Mouse (Mus musculus): ENCODE data around the gene Rap1gap2. TPM values are rescaled to one million over a fixed set of nuclear protein-coding genes. Genes with fewer than 3 reads are reported as not detected.

Gene Rap1gap2
- polyA plus RNA-seq, 1 experiment from 2014 or later = 0.35 TPM

GRCm38 (mm10) chr11:74478877-74479276, 131.8 kb downstream of the Rap1gap2 start:
- Histone ChIP-seq H3K4me1 (ENCODE audit: control insufficient read depth, insufficient read depth, low read length) (no peaks in the 10 kb centered on the region), H3K27me3 (ENCODE audit: control insufficient read depth, insufficient read depth, low read length) (no peaks in the 10 kb centered on the region), H3K27ac (replicated peaks; ENCODE audit: low read depth, low read length) (no peak overlapping the region), H3K4me3 (ENCODE audit: low read depth, low read length) (no peak overlapping the region), H3K9me3 (ENCODE audit: control insufficient read depth, low read length) (no peaks in the 10 kb centered on the region), H3K36me3 (ENCODE audit: control insufficient read depth, insufficient read depth, low read length) (no peaks in the 10 kb centered on the region), H3K9ac (ENCODE audit: low read length) (no peak overlapping the region), H3K4me2 (ENCODE audit: low read depth, severe bottlenecking) (no peak overlapping the region)
- ATAC-seq (ENCODE audit: insufficient number of reproducible peaks, low FRiP score, low TSS enrichment, low read depth) = no peak
- 88% methylated on average over 2 of the region's 2 CpGs for WGBS
- DNase-seq (ENCODE audit: low spot score) = no peak

GRCm38 (mm10) chr11:74472671-74473070, 138.0 kb downstream of the Rap1gap2 start:
- 86% methylated on average over 10 of the region's 10 CpGs for WGBS
- no peak overlapping the region for H3K27ac ChIP-seq (replicated peaks; ENCODE audit: low read depth, low read length)
- no peaks in the 10 kb centered on the region for H3K27me3 ChIP-seq (ENCODE audit: control insufficient read depth, insufficient read depth, low read length)
- H3K4me1 ChIP-seq (ENCODE audit: control insufficient read depth, insufficient read depth, low read length) = no peaks in the 10 kb centered on the region
- H3K9ac ChIP-seq (ENCODE audit: low read length) = no peak overlapping the region
- H3K4me2 ChIP-seq (ENCODE audit: low read depth, severe bottlenecking) = no peak overlapping the region
- ATAC-seq (ENCODE audit: insufficient number of reproducible peaks, low FRiP score, low TSS enrichment, low read depth) (no peak), DNase-seq (ENCODE audit: low spot score) (no peak)
- H3K36me3 ChIP-seq (ENCODE audit: control insufficient read depth, insufficient read depth, low read length) = no peaks in the 10 kb centered on the region
- H3K9me3 ChIP-seq (ENCODE audit: control insufficient read depth, low read length) = no peaks in the 10 kb centered on the region
- H3K4me3 ChIP-seq (ENCODE audit: low read depth, low read length) = no peak overlapping the region

GRCm38 (mm10) chr11:74468195-74468594, 142.5 kb downstream of the Rap1gap2 start:
- DNase-seq (ENCODE audit: low spot score) = no peak

GRCm38 (mm10) chr11:74465712-74466111, 145.0 kb downstream of the Rap1gap2 start:
- Histone ChIP-seq H3K36me3 (ENCODE audit: control insufficient read depth, insufficient read depth, low read length) (no peaks in the 10 kb centered on the region), H3K4me1 (ENCODE audit: control insufficient read depth, insufficient read depth, low read length) (no peaks in the 10 kb centered on the region), H3K4me3 (ENCODE audit: low read depth, low read length) (no peak overlapping the region), H3K27ac (replicated peaks; ENCODE audit: low read depth, low read length) (no peak overlapping the region), H3K9ac (ENCODE audit: low read length) (no peak overlapping the region), H3K4me2 (ENCODE audit: low read depth, severe bottlenecking) (no peak overlapping the region), H3K27me3 (ENCODE audit: control insufficient read depth, insufficient read depth, low read length) (no peaks in the 10 kb centered on the region), H3K9me3 (ENCODE audit: control insufficient read depth, low read length) (no peaks in the 10 kb centered on the region)
- no peak for ATAC-seq (ENCODE audit: insufficient number of reproducible peaks, low FRiP score, low TSS enrichment, low read depth)
- WGBS = 43% methylated on average over 7 of the region's 7 CpGs
- no peak for DNase-seq (ENCODE audit: low spot score)

More at GRCm38 (mm10) chr11:74468195-74468594, 142.5 kb downstream of the Rap1gap2 start:
- H3K27ac ChIP-seq (replicated peaks; ENCODE audit: low read depth, low read length) = no peak overlapping the region
- ATAC-seq (ENCODE audit: insufficient number of reproducible peaks, low FRiP score, low TSS enrichment, low read depth) = no peak
- H3K36me3 ChIP-seq (ENCODE audit: control insufficient read depth, insufficient read depth, low read length) = no peaks in the 10 kb centered on the region
- WGBS = 40% methylated on average over 6 of the region's 6 CpGs
- no peaks in the 10 kb centered on the region for H3K9me3 ChIP-seq (ENCODE audit: control insufficient read depth, low read length)
- no peak overlapping the region for H3K9ac ChIP-seq (ENCODE audit: low read length)
- no peaks in the 10 kb centered on the region for H3K4me1 ChIP-seq (ENCODE audit: control insufficient read depth, insufficient read depth, low read length)
- no peaks in the 10 kb centered on the region for H3K27me3 ChIP-seq (ENCODE audit: control insufficient read depth, insufficient read depth, low read length)
- H3K4me2 ChIP-seq (ENCODE audit: low read depth, severe bottlenecking) = no peak overlapping the region
- no peak overlapping the region for H3K4me3 ChIP-seq (ENCODE audit: low read depth, low read length)

GRCm38 (mm10) chr11:74464181-74464977, 146.3 kb downstream of the Rap1gap2 start:
- no peaks in the 10 kb centered on the region for H3K27me3 ChIP-seq (ENCODE audit: control insufficient read depth, insufficient read depth, low read length)
- no peak overlapping the region for H3K9ac ChIP-seq (ENCODE audit: low read length)
- no peaks in the 10 kb centered on the region for H3K36me3 ChIP-seq (ENCODE audit: control insufficient read depth, insufficient read depth, low read length)
- H3K4me3 ChIP-seq (ENCODE audit: low read depth, low read length) = no peak overlapping the region
- H3K27ac ChIP-seq (replicated peaks; ENCODE audit: low read depth, low read length) = no peak overlapping the region
- no peak overlapping the region for H3K4me2 ChIP-seq (ENCODE audit: low read depth, severe bottlenecking)
- no peaks in the 10 kb centered on the region for H3K4me1 ChIP-seq (ENCODE audit: control insufficient read depth, insufficient read depth, low read length)
- H3K9me3 ChIP-seq (ENCODE audit: control insufficient read depth, low read length) = no peaks in the 10 kb centered on the region
- DNase-seq (ENCODE audit: low spot score) (no peak), ATAC-seq (ENCODE audit: insufficient number of reproducible peaks, low FRiP score, low TSS enrichment, low read depth) (no peak)
- WGBS = 71% methylated on average over 10 of the region's 10 CpGs

- no peaks in the 10 kb centered on the region for H3K27me3 ChIP-seq (ENCODE audit: control insufficient read depth, insufficient read depth, low read length)
- WGBS = 39% methylated on average over 2 of the region's 2 CpGs
- H3K9ac ChIP-seq (ENCODE audit: low read length) = no peak overlapping the region
- no peaks in the 10 kb centered on the region for H3K9me3 ChIP-seq (ENCODE audit: control insufficient read depth, low read length)
- no peak for DNase-seq (ENCODE audit: low spot score)
- no peak overlapping the region for H3K4me2 ChIP-seq (ENCODE audit: low read depth, severe bottlenecking)
- no peak for ATAC-seq (ENCODE audit: insufficient number of reproducible peaks, low FRiP score, low TSS enrichment, low read depth)
- no peak overlapping the region for H3K4me3 ChIP-seq (ENCODE audit: low read depth, low read length)
- no peaks in the 10 kb centered on the region for H3K36me3 ChIP-seq (ENCODE audit: control insufficient read depth, insufficient read depth, low read length)
- H3K4me1 ChIP-seq (ENCODE audit: control insufficient read depth, insufficient read depth, low read length) = no peaks in the 10 kb centered on the region
- H3K27ac ChIP-seq (replicated peaks; ENCODE audit: low read depth, low read length) = no peak overlapping the region
Measured at GRCm38 (mm10) chr11:74462651-74463050, 148.1 kb downstream of the Rap1gap2 start.

GRCm38 (mm10) chr11:74459651-74460050, 151.1 kb downstream of the Rap1gap2 start:
- Histone ChIP-seq H3K9ac (ENCODE audit: low read length) (no peak overlapping the region), H3K27ac (replicated peaks; ENCODE audit: low read depth, low read length) (no peak overlapping the region), H3K9me3 (ENCODE audit: control insufficient read depth, low read length) (no peaks in the 10 kb centered on the region), H3K4me1 (ENCODE audit: control insufficient read depth, insufficient read depth, low read length) (no peaks in the 10 kb centered on the region), H3K27me3 (ENCODE audit: control insufficient read depth, insufficient read depth, low read length) (no peaks in the 10 kb centered on the region), H3K4me3 (ENCODE audit: low read depth, low read length) (no peak overlapping the region), H3K36me3 (ENCODE audit: control insufficient read depth, insufficient read depth, low read length) (no peaks in the 10 kb centered on the region), H3K4me2 (ENCODE audit: low read depth, severe bottlenecking) (no peak overlapping the region)
- DNase-seq (ENCODE audit: low spot score) = no peak
- no peak for ATAC-seq (ENCODE audit: insufficient number of reproducible peaks, low FRiP score, low TSS enrichment, low read depth)
- 83% methylated on average over 8 of the region's 8 CpGs for WGBS

- ATAC-seq (ENCODE audit: insufficient number of reproducible peaks, low FRiP score, low TSS enrichment, low read depth) = no peak
- H3K9ac ChIP-seq (ENCODE audit: low read length) = no peak overlapping the region
- no peaks in the 10 kb centered on the region for H3K4me1 ChIP-seq (ENCODE audit: control insufficient read depth, insufficient read depth, low read length)
- H3K4me3 ChIP-seq (ENCODE audit: low read depth, low read length) = no peak overlapping the region
- no peak overlapping the region for H3K27ac ChIP-seq (replicated peaks; ENCODE audit: low read depth, low read length)
- 76% methylated on average over 3 of the region's 3 CpGs for WGBS
- H3K36me3 ChIP-seq (ENCODE audit: control insufficient read depth, insufficient read depth, low read length) = no peaks in the 10 kb centered on the region
- no peak overlapping the region for H3K4me2 ChIP-seq (ENCODE audit: low read depth, severe bottlenecking)
- DNase-seq (ENCODE audit: low spot score) = no peak
- no peaks in the 10 kb centered on the region for H3K27me3 ChIP-seq (ENCODE audit: control insufficient read depth, insufficient read depth, low read length)
- no peaks in the 10 kb centered on the region for H3K9me3 ChIP-seq (ENCODE audit: control insufficient read depth, low read length)
Measured at GRCm38 (mm10) chr11:74458400-74458799, 152.3 kb downstream of the Rap1gap2 start.

- DNase-seq (ENCODE audit: low spot score) = no peak
- H3K9ac ChIP-seq (ENCODE audit: low read length) = no peak overlapping the region
- no peak overlapping the region for H3K27ac ChIP-seq (replicated peaks; ENCODE audit: low read depth, low read length)
Measured at GRCm38 (mm10) chr11:74457194-74457593, 153.5 kb downstream of the Rap1gap2 start.

More at GRCm38 (mm10) chr11:74457194-74457593, 153.5 kb downstream of the Rap1gap2 start:
- 0 out of 2 replicates have a peak, but pooled peaks cover 3% of the 10 kb centered on the region for H3K4me1 ChIP-seq (ENCODE audit: control insufficient read depth, insufficient read depth, low read length)
- no peak for ATAC-seq (ENCODE audit: insufficient number of reproducible peaks, low FRiP score, low TSS enrichment, low read depth)
- no peaks in the 10 kb centered on the region for H3K9me3 ChIP-seq (ENCODE audit: control insufficient read depth, low read length)
- no peak overlapping the region for H3K4me3 ChIP-seq (ENCODE audit: low read depth, low read length)
- no peaks in the 10 kb centered on the region for H3K27me3 ChIP-seq (ENCODE audit: control insufficient read depth, insufficient read depth, low read length)
- no peak overlapping the region for H3K4me2 ChIP-seq (ENCODE audit: low read depth, severe bottlenecking)
- no peaks in the 10 kb centered on the region for H3K36me3 ChIP-seq (ENCODE audit: control insufficient read depth, insufficient read depth, low read length)
- WGBS = 67% methylated on average over 10 of the region's 10 CpGs
